Mouse (Mus musculus): ENCODE measurements at regions not wholly inside any gene's neighbourhood (a gene's known extent, or its start where the extent isn't known, plus 50 kb on each side); places are given as distances from the start of the nearest gene placed in this dataset.

DNA sequence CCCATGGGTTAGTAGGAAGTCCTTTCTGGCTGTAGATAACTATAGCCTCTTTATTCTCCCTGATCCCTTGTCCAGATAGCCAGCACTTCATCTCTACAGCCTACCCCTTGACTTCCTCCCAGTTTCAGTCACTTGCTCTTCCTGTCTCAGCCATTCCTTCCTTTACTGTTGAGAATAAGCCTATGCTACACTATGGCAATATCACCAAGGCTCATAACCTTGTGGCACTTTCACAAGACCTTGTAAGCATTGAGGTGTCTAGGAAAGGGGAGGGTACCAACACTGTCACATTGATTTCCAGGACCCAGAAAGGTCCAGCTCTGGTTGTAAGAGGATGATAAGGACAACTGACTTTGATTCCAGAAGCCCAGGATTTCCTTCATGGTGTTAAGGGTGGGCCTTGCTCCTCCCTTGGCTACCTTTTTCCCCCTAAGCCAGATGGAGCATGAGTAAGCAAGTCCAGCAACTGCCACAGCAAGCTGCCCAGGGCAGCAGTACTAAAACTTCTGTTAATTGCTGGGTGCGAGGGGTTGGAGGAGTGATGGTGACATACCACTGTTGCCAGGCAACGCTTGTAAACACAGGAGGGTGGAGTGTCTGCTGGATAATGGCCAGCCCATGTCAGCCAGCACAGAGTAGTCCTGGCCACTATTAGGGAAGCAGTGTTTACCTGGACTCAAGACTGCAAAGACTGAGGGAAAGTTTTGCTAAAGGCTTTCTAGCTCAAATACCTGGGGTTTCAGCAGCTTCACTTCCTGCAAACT lies 75.7 kb downstream of the Ankrd16 start:
- DNase-seq (ENCODE audit: low spot score), result peak; percentile 3

DNA sequence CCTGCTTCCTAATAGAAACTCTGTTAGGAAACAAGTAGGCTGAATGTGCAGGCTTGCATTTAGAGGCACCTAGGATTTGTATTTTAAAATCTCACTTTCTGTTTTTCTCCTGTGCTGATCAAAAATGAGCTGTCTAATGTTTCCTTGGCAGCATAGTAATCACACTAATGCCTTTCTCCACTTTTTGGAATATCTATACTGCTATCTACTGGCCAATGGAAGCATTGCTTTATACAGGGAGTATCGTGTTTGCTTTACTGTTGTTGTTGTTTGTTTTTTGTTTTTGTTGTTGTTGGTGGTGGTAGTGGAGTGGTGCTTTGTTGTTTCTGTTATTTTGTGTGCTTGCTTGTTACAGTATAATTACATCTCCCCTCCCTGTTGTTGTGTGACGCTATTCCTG lies 92.3 kb downstream of the Ankrd16 start:
- no peak for DNase-seq (ENCODE audit: low spot score)

DNA sequence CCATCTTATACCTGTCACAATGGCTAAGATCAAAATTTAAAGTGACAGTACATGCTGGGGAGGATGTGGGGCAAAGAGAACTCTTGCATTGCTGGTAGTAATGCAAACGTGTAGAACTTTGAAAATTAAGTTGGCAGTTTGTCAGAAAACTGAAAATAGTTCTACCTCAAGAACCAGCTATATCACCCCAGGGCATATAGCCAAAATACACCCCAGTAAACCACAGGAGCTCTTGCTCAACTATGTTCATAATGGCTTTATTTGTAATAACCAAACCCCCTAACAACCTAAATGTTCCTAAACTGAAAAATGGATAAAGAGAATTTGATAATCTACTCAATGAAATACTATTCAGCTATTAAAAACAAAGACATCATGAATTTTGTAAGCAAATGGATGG lies 102.3 kb downstream of the Ankrd16 start:
- DNase-seq (ENCODE audit: low spot score), result no peak

DNA sequence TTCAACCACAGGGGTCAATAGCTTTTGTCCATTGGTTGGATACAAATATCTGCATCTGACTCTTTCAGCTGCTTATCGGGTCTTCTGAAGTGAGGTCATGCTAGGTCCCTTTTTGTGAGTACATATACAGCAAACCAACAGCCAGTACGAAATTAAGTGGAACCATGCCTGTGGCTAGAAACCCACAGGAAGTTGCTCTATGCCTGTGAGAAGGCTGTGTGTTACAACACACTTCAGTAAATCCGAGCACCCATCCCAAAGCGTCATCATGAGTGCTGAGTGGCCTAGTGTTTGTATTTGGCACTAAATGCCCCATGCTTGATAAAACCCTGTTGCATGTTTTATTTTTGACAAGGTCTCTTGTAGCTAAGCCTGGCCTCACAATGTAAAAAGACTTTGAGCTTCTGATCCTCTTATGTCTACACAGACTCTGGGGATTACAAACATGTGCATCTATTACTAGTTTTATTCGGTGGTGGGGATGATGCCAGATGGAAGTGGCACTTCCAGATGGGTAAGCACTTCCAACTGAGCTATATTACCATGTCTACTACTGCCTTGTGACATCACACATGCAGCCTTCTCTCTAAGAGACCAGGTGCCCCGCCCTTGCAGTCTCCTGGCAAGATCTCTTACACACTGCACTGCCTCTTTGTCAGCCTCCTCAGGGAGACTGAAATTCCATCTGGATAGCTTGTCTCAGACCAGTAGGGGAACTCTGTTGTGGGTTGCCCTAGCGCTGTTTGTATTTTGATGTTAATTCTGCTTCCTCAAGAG lies 117.3 kb downstream of the Ankrd16 start:
- DNase-seq (ENCODE audit: low spot score), result no peak

GRCm38 (mm10) chr2:11899698-11900660 lies 122.3 kb downstream of the Ankrd16 start:
- no peak for DNase-seq (ENCODE audit: low spot score)

GRCm38 (mm10) chr2:11914782-11915181 lies 137.1 kb downstream of the Ankrd16 start:
- no peak for DNase-seq (ENCODE audit: low spot score)

- no peak for DNase-seq (ENCODE audit: low spot score)
Observed at GRCm38 (mm10) chr2:11917373-11917772, 139.7 kb downstream of the Ankrd16 start.

DNA sequence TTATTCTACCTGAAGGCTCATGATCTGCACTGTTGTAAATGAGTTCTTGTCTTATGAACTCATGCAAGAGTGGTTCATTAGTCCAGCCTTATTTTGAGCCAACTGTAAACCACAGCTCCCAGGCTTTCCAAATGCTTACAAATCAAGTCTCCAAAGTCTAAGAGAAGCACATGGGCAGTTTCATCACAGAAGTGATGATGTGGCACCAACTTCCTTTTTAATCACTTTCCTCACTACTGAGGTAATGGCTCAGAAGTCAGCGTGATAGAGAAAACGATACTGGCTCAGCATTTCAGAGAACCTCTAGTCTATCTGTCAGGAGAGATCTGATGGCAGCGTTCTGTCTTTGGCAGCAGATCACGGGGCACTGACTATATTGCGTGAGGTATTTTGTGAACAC lies 140.4 kb downstream of the Ankrd16 start:
- DNase-seq (ENCODE audit: low spot score), result no peak

DNA sequence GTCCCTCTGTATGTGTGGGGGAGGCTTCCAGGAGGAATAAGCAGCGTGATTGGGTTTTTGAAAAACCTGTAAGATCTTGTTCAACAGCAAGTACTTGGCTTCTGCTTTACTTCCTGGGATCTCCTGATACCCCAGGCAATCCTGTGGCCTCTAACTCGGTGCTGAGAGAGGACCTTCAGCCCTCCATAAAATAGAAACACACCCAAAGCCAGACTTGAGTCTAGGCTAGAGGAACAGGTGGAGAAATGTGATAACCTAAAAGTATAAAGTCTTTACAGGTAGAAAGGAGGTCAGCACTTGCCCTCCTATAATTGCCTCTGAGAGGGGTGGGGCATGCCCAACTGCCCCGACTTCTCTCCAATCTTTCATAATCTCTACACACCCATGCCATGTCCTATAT lies 183.1 kb downstream of the Ankrd16 start:
- no peak for DNase-seq (ENCODE audit: low spot score)

DNA sequence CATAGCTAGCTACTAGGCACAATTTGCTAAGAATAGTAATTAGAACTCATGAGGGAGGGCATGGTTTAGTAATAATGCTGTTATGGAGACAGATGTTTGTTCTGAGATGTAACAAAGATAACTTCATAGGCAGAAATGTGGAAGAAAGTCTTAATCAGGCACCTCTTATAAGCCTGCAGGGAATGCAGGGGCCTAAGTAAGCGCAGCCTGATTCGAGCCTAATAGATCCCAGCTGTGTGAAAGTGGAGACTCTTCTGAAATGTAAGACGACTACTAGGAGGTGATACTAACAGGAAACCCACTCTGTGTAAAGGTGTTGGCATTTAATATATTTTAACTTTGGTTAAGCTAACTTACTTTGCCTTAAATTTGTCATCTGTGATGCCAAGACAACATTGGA lies 187.7 kb downstream of the Ankrd16 start:
- DNase-seq (ENCODE audit: low spot score), result no peak

DNA sequence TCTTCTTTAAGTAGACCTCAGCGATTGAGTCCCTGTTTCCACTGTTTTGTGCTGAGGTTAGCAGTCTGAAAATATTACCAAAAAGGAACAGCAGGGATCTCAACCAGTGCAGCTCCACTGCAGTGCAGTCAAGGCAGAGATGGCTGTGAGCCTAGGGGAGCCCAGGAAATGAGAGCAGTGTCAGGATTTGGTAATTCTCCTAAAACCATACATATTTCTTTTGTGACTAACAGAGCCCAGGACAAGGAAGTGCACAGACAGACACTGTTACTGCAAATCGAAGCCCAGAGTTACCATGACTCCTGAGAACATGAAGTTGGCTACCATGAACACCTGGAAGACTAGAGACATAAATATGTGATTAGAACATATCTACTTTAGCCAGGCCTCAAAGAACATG lies 189.3 kb downstream of the Ankrd16 start:
- no peak for DNase-seq (ENCODE audit: low spot score)

DNA sequence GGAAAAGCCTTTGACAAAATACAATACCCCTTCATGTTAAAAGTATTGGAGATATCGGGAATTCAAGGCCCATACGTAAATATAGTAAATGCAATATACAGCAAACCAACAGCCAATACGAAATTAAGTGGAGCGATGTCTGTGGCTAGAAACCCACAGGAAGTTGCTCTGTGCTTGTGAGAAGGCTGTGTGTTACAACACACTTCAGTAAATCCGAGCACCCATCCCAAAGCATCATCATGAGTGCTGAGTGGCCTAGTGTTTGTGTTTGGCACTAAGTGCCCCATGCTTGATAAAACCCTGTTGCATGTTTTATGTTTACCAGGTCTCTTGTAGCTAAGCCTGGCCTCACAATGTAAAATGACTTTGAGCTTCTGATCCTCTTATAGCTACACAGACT lies 194.3 kb downstream of the Ankrd16 start:
- no peak for DNase-seq (ENCODE audit: low spot score)

DNA sequence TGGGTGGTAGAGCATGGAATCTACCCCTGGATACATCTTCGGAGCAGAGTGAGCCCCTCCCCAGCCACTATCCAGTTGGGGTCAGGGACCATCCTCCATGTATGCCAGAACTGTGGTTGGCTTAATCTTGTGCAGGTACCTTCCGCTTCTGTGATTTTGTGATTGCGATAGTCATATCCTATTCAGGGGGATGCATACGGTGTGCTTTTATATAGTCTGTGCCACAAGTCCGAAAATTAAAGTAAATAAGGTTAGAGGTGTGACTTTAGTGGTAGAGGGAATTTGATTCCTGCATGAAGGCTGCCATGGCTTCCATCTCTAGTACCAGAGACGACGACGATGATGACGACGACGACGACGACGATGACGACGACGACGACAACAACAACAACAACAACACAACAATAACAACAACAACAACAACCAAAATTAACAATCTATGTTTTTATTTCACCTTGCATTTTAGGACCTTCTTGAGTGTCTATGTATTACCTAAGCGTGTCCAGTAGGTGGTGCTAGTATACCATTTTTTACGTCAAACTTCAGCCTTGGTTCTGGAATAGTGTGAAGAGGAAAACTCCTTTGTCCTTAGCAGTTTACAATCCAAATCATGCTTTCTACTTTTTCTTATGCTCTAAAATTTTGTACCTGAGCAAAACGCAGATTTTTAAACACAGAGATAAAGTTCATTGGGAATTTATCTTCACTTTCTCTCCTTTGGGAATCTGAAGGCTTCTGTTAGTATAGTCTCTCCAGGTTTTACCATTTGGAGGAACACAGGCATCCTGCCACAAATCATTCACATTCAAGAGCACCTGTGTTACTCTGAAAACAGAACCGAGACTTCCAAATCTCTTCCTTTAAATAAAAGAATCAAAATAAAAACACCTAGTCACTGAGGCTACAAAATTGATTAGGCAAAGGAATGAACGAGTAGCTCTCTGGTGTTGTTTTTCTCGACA lies 224.5 kb downstream of the Ankrd16 start:
- no peak for DNase-seq (ENCODE audit: low spot score)

DNA sequence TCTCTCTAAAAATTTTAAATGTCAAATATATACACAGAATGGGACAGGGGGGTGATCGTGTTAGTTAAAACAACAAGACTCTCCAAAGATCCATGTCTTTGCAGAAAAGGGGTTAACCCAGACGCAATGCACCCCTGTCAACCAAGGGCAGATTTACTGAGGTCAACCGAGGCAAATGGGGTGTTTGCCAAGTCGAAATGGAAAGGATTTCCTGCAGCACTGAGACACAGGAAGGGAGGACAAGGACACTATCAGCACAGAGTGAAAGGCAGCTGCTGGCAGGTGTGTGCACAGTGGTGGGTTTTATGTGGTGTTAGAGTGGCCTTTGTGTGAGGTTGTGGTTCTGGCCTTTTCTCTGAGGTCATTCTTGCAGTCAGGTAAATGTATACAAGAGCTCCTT lies 226.7 kb downstream of the Ankrd16 start:
- DNase-seq (ENCODE audit: low spot score), result no peak

DNA sequence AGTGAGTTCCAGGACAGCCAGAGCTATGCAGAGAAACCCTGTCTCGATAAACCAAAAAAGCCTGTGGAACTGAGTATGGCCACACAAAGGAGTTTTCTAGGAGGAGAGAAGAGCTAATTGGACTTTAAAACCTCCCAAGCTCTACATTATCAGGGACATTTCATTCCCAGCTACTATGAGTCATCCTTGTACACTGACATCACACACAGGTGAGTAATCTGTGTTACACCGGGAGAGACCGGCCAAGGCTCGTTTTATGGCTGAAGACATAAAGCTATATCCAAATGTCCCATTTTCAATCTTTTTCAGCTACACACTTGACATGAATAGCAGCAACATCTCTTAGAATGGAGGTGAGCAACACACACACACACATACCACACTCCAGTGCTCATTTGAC lies 229.5 kb downstream of the Ankrd16 start:
- no peak for DNase-seq (ENCODE audit: low spot score)

GRCm38 (mm10) chr2:12011441-12011840 lies 233.8 kb downstream of the Ankrd16 start:
- no peak for DNase-seq (ENCODE audit: low spot score)

DNA sequence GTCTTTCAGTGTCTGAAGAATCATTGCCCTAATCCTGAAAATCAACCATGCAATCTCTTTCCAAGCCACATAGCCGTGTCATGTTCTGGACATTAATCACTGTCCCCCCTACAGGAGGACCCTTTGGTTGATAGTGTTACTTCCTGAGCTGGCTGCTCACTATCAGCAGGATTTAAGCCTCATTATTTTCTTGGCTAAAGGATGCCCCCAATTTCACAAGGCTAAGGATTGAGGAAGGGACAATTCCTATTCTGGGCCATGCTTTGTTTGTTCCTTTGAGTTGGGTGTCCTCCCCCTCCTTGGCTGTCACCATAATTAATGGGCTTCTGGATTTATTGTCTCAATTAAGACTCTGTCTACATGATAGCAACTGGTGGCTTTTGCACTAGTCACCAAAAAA lies 241.9 kb downstream of the Ankrd16 start:
- no peak for DNase-seq (ENCODE audit: low spot score)

DNA sequence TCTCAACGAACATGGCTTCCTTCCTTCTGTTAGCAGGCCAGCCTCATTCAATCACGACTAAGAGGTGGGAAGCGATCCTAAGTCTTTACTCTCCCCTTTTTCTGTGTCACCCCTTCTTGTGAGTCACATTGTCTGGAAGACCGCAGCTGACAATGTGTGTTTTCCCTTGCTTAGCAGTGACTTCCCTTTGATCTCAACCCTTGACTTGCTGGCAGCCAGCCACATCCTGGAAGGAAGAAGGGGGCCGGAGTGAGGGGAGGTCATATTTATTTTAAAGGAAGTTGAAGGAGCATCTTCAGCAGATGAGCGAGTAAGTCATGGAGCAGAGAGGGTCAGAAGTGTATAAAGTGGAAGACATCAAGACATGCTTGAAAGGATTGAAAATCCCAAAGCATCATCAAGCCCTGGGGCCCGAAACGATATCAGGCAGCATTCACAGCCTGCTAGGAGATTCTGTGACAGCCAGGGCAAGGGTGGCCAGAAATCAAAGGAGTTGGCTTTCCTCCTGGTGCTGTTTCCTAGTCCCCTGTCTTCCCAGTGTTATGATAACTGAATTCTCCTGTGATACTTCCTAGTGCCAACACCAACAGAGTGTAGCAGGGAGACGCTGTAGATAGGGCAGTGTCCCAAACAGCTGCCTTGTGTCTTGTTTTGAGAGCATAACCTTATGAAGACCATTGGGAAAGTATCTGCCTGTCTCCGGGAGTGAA lies 245.9 kb downstream of the Ankrd16 start:
- no peak for DNase-seq (ENCODE audit: low spot score)

DNA sequence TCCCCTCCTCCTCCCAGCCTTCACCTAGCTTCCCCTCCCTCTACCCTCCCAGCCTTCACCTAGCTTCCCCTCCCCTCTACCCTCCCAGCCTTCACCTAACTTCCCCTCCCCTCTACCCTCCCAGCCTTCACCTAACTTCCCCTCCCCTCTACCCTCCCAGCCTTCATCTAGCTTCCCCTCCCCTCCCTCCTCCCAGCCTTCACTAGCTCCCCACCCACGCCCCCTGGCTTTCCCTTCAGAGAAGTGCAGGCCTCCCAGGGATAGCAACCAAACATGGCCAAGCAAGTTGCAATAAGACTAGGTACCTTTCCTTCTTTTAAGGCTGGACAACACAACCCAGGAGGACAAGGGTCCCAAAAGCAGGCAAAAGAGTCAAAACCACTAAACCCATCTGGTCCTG lies 248.5 kb downstream of the Ankrd16 start:
- DNase-seq (ENCODE audit: low spot score), result no peak

DNA sequence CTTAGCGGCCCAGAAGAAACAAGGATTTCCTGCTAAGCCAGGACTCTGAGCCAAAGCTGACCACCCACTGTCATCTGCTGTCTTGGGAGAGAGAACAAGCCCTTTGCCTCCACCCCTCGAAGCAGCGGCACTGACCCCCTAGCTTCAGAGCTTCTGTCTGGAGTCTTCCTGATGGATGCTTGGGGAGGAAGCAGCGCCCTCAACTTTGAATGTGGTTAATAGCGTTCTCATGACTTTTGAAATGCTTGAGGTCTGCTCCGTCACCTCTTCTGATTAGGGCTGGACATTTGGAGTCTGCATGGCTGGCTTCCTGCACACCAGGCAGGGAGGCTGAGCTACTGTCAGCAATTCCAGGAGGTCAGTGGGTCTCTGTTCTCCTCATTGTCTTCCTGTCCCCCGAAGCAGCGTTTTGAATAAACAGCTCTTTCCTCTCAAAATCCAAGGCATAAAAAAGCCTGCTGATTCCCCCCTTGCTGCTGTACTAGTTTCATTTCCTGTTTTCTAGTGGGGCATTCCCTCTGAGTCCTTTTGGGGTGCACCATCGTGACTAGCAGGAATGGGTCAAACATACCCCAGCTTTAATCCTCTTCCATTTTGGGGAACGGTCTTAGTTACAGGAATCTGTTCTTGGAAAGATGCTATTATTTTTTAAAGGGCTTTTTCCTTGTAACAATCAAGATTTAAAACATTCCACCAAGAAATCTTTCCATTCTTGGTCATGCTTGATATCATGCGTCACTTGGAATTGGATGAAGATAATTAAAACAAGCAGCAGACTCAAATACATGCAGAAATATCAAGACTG lies 256.0 kb downstream of the Ankrd16 start:
- DNase-seq (ENCODE audit: low spot score), result no peak
